Mouse (Mus musculus): ENCODE results near the gene Ifna15.

DNA sequence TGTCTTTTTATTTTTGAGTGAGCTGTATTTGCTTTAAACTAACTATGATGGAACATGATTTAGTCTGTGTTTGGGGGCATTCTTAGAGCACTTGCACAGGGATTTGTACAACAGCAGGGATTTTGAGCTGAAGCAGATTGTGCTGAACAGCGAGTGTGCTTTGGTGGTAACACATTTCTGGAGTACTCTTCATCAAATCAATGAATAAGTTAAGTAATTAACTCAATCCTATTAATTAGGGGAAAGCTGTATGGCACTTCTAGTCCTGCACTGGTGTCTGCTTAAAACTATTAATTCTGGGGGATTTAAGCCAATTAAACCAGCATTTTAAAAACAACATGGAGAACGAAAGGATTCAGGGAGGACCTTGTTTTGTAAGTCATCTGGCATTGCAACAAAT is 40.1 kb downstream of the Ifna15 start:
- TF ChIP-seq POLR2A (IDR thresholded peaks at IDR 0.05; ENCODE audit: low read depth, low read length) (no peak), CTCF (IDR thresholded peaks at IDR 0.05; ENCODE audit: borderline replicate concordance, insufficient read depth, low read length) (no peak)
